Mouse (Mus musculus) common myeloid progenitor, adult 5-6 weeks (primary cell): ENCODE measurements around the gene Elovl2. TPM values are rescaled to one million over a fixed set of nuclear protein-coding genes. Genes with fewer than 3 reads are reported as not detected.
"Not testable (repeated sequence)": the region's sequence is repeated elsewhere in the genome, so short reads cannot be mapped to it uniquely, and the experiment has no call there.

Source experiments
- ATAC-seq: replicated peaks from 2 replicates; pipeline ENCODE4 v1.8.0; 2016; ENCODE audit warnings: low read depth, mild to moderate bottlenecking, moderate TSS enrichment, inconsistent platforms; ENCODE audit not compliant: poor library complexity, severe bottlenecking
- total RNA-seq: library from RNA; stranded (forward); fragments of 200-1000, 187-1606 nt; gene quantifications from 2 replicates; pipeline ENCODE4 v1.2.3, GENCODE M21; 2017

Elovl2 gene
- total RNA-seq: not detected in 2 replicates

DNA sequence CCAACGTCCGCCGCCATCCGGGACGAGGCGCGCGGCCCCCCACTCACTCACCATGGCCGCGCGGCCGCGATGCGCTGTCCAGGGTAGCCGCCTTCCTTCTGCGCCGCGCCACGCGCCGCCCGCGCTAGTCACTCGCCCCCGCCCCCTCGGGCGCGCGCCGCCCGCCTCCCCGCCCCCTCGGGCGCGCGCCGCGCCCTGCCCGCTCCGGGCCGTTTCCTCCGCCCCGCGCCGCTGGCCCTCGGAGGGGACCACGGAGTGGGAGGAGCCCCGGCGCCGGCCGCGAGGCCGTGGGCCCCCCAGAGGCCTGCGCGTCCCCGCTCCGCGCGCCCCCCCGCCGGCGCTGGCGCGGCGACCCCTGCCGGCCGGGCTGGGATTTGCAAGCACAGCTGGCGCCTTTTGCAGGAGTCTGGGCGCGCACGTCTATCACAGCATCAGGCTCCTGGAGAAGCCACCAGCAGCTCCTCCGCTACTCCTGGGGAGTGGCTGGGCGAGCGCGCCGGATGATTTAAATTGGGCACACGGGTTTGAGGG, at the start of gene Elovl2:
TSS of gene Elovl2 (minus strand) at position 102 of the 531 bp plus-strand sequence.
- peak; percentile 71 for ATAC-seq

DNA sequence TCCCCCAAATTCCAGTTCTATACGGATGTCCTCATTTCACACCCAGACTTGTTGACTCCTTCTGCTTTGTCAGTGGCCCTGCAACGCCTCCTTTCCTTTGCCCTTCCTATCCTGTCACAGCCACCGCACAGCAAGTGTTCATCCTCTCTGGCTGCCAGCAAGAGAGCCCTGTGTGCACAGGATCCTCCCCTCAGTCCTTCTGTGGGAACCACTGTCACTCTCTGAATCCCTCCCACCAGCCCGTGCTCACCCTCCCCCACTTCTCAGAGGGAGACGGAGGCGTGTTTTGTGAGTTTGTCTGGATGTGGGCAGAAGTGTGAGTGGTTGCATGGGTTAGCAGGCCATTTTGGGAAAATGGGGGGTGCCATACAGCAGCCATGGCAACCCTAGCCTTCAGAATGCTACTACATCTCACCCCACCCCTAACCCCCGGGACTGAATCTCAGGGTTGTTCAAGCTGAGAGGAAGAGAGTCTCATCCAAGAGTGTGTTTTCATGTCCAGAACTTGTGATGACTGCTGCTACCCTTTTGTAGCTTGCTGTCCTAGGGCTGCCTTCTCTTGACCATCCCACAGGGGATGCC, 47.7 kb upstream of the Elovl2 start:
- ATAC-seq: no peak

DNA sequence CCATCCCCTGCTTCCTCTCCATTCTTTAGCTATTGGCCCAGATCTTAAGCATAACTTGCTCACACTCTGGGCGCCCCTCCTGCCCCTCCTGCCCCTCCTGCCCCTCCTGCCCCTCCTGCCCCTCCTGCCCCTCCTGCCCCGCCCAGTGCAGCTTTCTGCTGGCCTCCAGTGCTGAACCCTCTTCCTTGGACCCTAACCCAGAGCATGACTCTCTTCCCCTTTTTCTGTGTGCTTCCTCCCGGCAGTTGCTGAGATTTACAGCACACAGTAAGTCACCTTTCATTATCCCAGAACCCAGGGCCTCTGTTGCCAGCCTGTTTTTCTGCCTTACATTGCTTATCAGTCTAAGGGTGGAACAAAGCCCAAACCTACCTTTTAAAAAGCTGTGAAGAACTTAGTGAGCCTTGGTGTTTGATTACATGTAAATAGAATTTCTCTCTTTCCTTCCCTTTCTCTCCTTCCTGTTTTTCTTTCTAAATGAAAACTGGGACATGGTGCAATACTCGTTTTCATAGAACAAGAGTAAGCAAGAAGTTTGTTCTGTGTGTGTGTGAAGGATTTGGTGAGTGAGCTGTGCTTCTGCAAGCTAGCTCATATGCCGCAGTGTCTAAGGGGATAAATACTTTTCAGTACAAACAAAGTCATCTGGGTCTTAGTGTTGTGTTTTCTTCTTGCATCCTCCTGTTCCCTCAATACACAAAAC, 43.2 kb upstream of the Elovl2 start:
- 0 out of 2 replicates have a peak, but pooled peaks have one; percentile 52 for ATAC-seq

DNA sequence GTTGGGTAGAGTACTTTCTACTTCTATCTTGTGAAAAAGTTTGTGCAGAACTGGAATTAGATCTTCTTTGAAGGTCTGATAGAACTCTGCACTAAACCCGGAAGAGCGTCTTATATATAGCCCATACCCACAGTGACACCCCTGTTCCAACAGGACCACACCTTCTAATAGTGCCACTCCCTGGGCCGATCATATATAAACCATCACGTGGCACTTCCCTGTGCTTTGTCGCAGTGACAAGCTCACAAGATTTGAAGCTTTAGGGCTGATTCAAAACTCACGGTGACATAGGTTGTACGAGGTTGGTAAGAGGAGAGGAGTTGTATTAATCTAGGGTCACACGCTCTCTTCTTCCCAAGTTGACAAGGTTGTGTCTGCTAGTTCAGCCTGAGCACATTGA, 41.4 kb upstream of the Elovl2 start:
- ATAC-seq: not testable (repeated sequence)

DNA sequence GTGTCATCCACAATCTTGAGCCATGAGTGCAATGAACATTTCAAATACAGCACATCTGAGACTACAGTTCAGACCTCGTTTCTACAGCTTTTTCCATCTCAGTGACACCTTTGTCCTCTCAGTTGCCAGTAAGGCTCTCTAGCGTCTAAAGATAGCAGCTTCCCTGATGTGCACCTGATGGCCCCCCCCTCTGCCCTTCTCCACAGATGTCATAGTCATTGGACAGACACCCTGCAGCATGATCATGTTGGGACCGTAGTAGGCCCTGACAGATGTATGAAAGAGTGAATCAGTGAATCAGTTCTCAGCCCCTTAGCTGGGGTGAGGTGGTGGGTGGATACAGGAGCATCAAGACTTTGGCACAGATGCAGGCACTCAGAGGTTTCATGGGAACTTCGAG, 37.6 kb upstream of the Elovl2 start:
- ATAC-seq: no peak

DNA sequence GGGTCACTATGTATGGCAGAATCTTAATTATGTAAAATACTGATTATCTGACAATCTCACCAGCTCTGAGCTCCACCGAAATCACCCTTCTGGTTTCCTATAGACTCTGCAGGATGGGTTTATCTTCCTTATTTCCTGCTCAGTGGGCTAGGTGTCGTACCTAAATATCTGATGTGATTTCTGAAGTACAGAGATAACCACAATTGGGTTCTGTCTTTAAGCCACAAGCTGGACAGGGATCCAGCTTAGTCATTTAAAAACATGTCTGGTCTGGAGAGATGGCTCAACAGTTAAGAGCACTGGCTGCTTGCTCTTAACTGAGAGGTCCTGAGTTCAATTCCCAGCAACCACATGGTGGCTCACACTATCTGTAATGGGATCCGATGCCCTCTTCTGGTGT, 36.8 kb upstream of the Elovl2 start:
- ATAC-seq: no peak

DNA sequence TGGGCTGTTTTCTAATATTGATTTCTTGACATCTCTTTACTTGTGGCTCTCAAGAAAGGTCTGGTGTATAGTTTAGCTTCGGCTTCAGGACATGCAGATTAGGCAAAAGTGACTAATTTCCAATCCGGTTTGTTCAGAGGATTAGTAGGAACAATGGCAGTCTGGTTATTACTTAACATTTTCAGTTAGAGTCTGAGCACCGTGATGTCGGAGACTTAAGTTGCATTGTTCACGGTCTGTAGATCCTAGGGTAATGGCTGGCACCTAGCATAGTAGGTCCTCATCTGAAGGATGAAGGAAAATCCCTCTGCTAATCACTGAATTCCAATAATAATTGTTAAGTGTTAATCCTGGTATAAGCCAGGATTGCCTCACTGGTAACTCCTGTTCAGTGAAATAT, 35.9 kb upstream of the Elovl2 start:
- ATAC-seq: no peak

DNA sequence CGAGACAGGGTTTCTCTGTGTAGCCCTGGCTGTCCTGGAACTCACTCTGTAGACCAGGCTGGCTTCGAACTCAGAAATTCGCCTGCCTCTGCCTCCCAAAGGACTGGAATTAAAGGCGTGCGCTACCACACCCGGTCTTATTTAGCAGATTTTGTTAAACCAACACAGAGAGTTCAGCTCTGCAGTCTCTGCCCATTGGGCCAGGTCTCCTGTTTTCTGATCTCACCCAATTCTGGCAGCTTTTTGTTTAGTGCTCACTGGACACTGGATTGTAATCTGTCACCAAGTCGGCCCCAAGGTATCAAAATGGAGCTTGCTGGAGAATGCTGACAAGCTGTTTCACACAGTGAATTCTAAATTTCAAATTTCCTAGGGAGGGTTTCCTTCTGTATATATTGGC, 32.5 kb upstream of the Elovl2 start:
- no peak for ATAC-seq

DNA sequence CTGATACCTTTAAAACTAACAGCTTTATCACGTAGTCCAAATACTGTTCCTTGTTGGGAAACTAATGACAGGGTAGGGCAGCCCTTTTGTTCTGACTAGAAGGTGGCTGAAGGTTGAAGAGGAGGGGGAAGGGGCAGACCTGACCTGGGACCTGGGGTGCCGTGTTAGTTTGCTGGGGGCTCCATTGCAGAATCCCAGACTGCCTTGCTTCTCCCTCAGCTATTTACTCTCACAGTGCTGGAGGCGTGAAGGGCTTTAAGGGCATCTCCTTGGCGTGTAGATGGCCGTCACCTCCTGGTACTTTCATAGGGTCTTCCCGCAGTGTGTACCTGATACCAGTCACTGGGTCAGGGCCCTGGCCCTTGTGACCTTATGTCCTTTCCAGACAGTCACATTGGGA, 31.9 kb upstream of the Elovl2 start:
- no peak for ATAC-seq

DNA sequence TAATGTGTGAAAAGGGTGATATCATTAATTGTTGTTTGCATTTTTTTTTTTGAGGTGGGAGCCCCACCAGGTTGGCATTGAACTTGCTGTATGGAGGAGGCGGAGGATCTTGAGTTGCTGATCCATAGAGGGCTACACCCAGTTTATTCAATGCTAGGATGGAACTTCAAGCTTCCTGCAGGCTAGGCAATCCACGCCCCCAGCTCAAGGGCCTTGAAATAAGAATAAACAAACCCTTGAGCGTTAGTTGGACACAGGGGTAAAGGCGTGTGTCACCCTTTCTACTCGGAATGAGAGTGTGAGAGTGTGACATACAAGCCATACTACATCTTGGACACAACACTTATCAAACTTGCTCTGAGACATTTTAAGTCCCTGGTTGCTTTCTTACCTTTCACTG, 31.5 kb upstream of the Elovl2 start:
- no peak for ATAC-seq

DNA sequence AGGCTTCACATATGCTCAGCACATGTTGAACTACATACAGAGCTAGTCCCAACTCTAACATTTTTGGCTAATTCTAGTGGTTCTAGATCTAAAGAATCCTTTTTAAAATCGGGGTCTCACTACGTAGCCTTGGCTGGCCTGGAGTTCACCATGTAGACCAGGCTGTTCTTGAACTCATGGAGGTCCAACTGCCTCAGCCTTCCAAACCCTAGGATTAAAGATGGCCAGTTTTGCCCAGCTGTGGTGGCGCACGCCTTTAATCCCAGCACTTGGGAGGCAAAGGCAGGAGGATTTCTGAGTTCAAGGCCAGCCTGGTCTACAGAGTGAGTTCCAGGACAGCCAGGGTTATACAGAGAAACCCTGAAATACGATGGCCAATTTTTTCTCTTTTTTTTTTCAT, 31.0 kb upstream of the Elovl2 start:
- ATAC-seq: not testable (repeated sequence)

DNA sequence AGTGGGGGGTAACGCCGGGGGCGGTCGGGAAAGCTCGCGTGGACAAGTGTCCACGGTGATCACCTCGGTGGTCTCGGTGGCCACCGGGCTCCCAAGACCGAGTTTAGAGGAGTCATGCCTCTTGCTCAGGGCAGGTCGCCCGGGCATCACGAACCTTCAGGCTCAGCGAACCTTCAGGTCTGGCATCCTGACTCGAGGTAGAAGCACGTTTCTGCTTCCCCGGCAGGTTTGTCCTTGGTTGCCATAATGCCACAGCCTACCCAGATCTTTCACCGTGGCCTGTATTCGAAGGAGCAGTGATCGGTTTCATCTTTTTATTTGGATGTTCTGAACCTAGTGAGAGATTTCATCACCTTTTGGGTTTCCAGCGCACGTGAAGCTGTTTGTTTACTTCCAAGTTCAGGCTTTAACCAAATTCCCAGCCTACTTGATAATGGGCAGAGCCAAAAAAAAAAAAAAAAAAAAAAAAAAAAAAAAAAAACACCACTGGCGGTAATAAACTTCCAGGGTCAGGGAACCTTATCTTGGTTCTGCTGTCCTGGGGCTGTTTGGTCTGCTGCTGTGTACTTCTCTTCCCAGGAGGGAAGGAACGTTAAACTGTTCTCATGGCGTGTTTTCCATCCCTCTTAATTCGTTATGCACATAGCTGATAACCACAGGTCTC, 30.2 kb upstream of the Elovl2 start:
- ATAC-seq: no peak

DNA sequence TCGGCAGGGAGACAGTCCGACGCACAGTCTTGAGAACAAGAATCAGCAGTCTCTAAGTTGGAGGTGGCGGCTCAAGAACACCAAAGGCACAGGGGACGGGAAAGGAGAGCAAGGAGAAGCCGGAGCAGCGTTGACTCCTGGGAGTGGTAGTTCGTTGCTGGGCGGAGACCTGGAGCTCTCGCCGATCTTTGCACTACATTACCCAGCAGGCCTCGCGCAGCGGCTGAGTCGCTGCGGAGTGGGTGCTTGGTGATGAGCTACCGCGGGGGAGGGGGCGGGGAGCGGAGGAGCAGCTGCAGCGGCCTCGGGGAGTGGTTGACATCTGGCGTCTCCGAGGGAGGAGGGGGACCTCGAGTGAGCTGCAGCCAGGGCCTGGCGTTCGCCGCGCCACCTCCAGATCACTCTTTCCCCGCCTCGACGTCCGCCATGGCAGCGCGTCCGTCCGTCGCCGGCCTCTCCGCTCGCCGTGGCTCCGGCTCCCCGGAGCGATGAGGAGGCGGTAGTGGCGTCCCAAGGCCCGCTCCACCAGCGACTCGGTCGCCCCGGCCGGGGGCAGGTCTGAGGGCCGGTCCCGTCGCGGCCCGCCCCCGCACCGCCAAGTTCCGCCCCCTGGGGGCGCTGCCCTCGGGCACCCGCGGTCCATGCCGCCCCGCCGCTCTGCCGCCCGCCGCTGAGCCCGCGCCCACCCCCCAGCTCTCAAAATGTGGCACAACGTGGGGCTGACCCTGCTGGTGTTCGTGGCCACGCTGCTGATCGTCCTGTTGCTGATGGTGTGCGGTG, 29.5 kb upstream of the Elovl2 start, which contains the start of gene Smim13:
TSS of gene Smim13 (plus strand) at position 307 of the 780 bp plus-strand sequence.
- peak; percentile 98 for ATAC-seq

DNA sequence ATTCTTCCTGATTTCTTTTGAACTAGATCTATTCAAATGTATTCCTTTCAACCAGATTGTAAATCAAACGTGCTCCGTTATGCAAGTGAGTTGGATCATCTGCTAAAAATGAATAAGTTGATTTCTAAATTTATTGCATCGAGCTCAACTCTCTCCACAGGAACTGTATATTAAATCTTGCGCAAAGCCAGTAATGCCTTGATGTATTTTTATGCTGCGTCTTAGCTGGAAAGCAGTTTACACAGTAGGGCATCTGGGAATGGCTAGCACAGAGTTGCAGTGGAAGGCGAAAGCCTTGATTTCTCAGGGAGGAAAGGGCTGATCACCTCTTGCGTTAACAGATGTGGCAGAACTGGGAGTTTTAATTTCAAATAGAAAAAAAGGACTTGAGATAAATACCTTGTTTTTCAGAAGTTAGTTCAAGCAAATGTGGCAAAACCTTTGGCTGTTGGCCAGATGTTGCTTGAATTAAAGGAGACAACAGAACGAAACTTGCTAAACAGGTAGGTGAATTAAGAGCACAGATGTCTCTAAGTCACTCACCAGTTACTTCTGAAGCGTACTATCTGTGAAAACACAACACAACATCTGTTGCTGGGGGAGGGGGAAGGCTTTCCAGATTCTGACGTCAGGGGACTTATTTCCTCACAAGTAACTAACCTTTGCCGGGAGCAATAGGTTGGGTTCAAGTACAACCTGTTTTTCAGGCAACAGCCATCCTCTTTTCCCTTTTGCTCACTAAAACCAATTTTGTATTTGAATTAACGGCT, 28.7 kb upstream of the Elovl2 start:
- peak; percentile 41 for ATAC-seq

DNA sequence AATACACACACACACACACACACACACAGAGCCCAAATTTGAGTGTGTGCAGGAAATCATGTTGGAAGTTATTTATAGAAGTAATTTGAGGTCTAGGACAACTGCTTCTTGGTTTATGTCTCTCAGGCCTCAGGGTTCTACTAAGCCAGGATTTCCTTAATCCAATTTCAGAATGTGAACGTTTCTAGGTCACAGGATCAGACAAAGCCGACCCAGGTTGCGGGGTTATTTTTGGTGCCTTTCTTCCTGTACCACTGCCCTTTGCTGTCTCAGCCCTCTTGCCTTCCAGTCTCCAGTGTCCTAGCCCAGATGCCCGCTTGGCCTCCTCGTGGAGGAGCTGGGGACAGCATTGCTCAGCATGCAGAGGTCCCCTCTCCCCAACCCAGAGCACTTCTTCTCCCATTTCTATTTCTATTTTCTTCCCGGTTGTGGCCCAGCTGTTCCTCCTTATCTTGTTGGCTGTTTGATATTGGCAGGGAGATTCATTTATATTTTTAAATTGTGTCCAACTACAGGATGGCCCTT, 24.2 kb upstream of the Elovl2 start:
- ATAC-seq: peak; percentile 57; the same call in 1 of the 2 replicates

DNA sequence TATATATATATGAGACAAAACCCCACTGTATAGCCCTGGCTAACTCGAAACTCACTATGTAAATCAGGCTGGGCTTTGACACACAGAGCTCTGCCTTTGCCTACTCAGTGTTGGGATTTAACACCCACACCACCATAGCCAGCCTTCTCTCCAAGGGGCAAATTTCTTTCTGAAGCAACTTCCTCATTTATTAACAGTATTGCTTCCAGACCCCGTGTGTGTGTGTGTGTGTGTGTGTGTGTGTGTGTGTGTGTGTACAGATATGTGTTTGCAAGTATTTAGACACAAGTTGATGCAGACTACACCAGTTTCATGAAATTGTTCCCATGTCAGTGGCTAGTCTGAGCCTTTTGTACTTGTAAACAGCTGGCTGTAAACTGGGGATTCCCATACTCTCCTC, 21.4 kb upstream of the Elovl2 start:
- ATAC-seq: peak; percentile 52; the same call in 1 of the 2 replicates

DNA sequence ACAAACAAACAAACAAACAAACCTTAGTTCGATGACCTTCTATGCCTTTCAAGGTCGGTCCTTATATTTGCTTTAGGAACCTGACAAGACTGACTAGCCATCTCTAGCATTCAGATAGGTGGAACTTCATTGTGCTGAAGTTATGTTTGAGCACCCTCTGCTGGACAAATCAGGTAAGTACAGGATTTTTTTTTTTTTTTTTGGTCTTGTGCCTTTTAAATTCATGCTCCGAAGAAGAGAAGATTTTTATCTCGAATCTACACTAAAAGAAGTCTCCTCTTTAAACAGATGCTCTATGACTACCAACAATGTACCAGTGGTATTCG, 18.6 kb upstream of the Elovl2 start:
- ATAC-seq: peak; percentile 68

DNA sequence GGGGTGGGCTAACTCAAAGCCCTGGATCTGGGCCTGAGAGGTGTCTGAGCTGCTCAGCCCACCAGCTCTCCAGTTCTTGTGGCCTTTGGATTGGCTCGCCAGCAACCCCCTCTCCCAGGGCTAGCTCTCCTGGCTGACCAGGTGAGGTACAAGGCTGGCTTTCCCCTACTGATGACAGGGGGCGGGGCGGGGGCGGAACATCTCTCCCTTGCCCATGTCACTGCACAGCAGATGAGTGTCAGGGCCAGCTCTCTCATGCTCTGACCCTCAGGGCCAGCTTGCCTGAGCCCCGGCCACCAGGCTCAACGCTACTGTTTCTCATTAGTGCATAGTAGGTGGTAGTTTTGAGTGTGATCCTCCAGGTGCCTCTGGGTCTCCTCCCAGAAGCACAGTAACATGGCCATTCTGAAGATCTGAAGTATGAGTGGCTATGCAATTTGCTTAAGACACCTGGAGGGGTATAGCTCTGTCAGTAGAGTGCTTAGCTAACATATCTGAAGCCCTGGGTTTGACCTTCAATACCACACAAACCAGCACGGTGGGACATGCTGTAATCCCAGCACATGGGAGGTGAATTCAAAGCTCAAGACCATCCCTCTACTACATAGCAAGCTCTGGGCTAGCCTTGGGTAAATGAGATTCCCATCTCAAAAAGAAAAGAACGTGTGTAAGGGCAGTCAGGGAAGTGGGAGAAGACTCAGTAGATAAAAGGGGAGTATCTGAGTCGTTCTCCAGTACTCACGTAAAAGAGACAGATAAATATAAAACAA, 18.0 kb upstream of the Elovl2 start:
- no peak for ATAC-seq
